Mouse (Mus musculus) R1 (cell line): ENCODE measurements at regions not wholly inside any gene's neighbourhood (a gene's known extent, or its start where the extent isn't known, plus 50 kb on each side); places are given as distances from the start of the nearest gene placed in this dataset.

Experiments
- DNase-seq: peaks from one replicate; pipeline ENCODE4 v3.0.0-alpha.2; 2018; ENCODE audit warnings: low read depth, low spot score

- peak; percentile 15 for DNase-seq
Observed at GRCm38 (mm10) chr3:111194541-111194940, 943.7 kb upstream of the Prmt6 start.

- no peak for DNase-seq
Observed at GRCm38 (mm10) chr3:111166698-111167097, 915.9 kb upstream of the Prmt6 start.

DNA sequence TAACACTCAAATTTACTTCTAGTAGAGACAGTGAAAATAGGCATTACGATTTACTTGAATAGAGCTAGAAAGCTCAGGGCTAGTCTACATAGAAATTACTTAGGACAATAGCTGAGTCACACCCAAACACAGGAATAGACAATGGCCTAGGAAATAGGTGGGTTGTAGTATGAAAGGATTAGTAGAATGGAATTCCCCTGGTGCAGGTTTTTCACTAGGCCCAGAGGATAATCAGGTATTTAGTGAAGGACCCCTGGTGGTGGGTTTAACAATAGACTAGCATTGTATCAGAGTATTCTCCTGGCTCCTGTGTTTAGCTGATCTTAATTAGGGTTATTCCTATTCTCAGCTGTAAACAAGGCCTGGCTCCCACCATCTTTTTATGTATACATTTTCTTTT is 890.4 kb upstream of the Prmt6 start:
- peak; percentile 83 for DNase-seq

- DNase-seq: no peak
Observed at GRCm38 (mm10) chr3:111108982-111109381, 858.2 kb upstream of the Prmt6 start.

- no peak for DNase-seq
Observed at GRCm38 (mm10) chr3:111102646-111103045, 851.8 kb upstream of the Prmt6 start.

GRCm38 (mm10) chr3:111074311-111074710 is 823.5 kb upstream of the Prmt6 start:
- DNase-seq: no peak

- no peak for DNase-seq
Observed at GRCm38 (mm10) chr3:111070301-111070700, 819.5 kb upstream of the Prmt6 start.

- DNase-seq: no peak
Observed at GRCm38 (mm10) chr3:111069843-111070242, 819.0 kb upstream of the Prmt6 start.

DNA sequence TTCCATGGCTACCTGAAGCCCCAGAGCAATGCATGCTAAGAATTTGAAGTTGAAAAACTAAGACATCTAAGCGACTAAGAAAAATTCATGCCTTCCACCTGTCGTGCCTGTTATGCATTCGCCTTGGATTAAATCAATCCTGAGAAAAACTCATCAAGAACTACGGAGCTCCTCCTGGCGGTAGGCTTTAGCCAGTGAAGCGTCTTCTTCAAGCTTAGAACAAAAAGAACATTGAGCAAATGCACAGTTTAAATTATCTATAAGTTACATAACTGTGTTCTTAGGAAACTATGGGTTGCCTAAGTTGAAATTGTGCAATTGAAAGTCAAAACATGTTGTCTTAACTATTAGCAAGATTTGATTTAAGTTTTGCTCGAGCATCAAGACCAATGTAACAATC is 818.4 kb upstream of the Prmt6 start:
- peak; percentile 45 for DNase-seq

- DNase-seq: no peak
Observed at GRCm38 (mm10) chr3:111049638-111050037, 798.8 kb upstream of the Prmt6 start.
